Mouse (Mus musculus): Measurements from ENCODE around the gene Clybl. TPM values are rescaled to one million over a fixed set of nuclear protein-coding genes. Genes with fewer than 3 reads are reported as not detected.

Clybl gene
- polyA plus RNA-seq, 1 experiment from 2014 or later = 25.8 TPM

DNA sequence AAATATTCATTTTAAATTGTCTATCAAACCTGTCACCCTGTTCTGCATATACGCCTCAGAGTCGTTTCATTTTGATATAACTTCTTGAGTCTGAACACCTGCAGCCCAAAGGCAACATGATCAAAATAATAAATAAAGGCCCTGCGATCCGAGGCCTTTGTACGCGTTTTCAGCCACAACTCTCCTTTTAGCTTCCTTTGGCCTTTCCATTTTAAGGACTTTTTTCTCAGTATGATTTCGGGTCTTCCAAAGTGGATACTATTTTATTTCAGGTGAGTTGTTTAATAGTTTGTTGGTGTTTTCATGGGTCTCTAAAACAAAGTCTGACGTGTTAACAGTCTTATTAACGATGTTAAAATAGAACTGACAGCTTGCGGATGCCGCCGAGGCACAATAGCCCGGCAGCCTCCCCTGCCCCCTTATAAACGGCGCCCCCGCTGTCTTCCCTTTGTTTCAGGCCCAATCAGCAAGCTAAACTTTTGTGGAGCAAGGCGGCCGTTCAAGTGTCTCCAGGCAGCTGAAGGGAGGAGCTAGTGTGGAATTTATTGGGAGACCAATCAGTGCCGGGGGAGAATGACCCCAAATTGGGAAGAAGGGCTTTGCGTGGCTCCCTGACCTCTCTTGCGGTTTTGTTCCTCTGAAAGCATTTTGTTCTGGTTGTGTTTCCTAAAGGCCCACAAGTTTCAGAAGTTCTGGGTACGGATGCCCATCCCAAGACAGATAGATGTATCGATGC lies 47.5 kb downstream of the Clybl start:
- no peaks in the 10 kb centered on the region for H3K36me3 ChIP-seq (ENCODE audit: control insufficient read depth, insufficient read depth, low read length)
- no peak overlapping the region for H3K4me3 ChIP-seq (replicated peaks; ENCODE audit: low read length)
- H3K4me2 ChIP-seq (ENCODE audit: low read depth, low read length) = no peak overlapping the region
- no peak for ATAC-seq (ENCODE audit: insufficient read depth, low FRiP score)
- no peak overlapping the region for H3K9ac ChIP-seq (ENCODE audit: low read length)
- no peaks in the 10 kb centered on the region for H3K9me3 ChIP-seq (replicated peaks; ENCODE audit: control insufficient read depth, low read length)
- 37% methylated on average over 23 of the region's 23 CpGs for WGBS
- H3K27ac ChIP-seq (ENCODE audit: low read length) = no peak overlapping the region
- no peaks in the 10 kb centered on the region for H3K4me1 ChIP-seq (ENCODE audit: control insufficient read depth, insufficient read depth, low read length)
- peaks cover 30% of the 10 kb centered on the region for H3K27me3 ChIP-seq (ENCODE audit: control insufficient read depth, insufficient read depth, low read length)

DNA sequence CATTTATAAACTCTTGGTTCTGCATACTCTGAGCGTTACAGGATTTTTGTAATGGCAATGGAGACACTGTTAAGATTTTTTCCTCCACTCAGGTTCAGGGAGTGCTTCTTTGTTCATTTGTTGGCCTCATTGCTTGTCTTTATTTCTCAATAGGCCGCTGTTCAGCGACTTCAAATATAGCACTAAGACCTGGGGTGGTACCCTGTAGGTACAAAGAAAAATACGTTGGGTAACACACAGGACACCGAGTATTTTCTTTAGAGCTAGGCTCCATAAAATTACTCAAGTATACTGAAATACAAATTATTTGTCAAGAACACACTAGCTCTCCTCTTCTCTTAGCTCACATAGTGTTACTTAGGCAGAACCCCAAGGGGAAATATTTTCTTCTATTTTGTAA lies 48.5 kb downstream of the Clybl start:
- H3K27me3 ChIP-seq (ENCODE audit: control insufficient read depth, insufficient read depth, low read length) = peaks cover 25% of the 10 kb centered on the region
- H3K4me1 ChIP-seq (ENCODE audit: control insufficient read depth, insufficient read depth, low read length) = no peaks in the 10 kb centered on the region
- no peak overlapping the region for H3K4me3 ChIP-seq (replicated peaks; ENCODE audit: low read length)
- ATAC-seq (ENCODE audit: insufficient read depth, low FRiP score) = no peak
- no peak overlapping the region for H3K9ac ChIP-seq (ENCODE audit: low read length)
- WGBS = 87% methylated on average over 5 of the region's 5 CpGs
- H3K27ac ChIP-seq (ENCODE audit: low read length) = no peak overlapping the region
- no peak overlapping the region for H3K4me2 ChIP-seq (ENCODE audit: low read depth, low read length)
- H3K36me3 ChIP-seq (ENCODE audit: control insufficient read depth, insufficient read depth, low read length) = no peaks in the 10 kb centered on the region
- no peaks in the 10 kb centered on the region for H3K9me3 ChIP-seq (replicated peaks; ENCODE audit: control insufficient read depth, low read length)

DNA sequence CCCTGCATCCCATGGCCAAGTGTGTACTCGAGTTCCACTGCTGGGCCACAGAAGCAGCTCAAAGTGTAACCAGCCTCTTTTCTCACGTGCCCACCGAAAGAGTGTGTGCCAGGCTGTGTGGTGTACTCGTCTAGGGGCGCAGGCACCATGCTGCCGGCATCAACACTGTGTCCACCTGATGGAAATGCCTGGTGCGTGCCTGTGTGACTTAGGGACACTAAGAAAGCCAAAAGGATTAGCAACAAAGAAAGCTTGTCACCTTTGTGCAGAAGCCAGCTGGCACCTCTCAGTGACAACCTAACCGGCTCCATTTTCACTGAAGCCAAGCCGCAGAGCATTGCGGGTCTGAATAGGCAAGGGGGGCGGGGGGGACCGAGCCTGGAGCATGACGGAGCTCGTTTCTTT lies 49.1 kb downstream of the Clybl start:
- ATAC-seq (ENCODE audit: insufficient read depth, low FRiP score) = no peak
- H3K27me3 ChIP-seq (ENCODE audit: control insufficient read depth, insufficient read depth, low read length) = peaks cover 22% of the 10 kb centered on the region
- no peaks in the 10 kb centered on the region for H3K36me3 ChIP-seq (ENCODE audit: control insufficient read depth, insufficient read depth, low read length)
- no peak overlapping the region for H3K27ac ChIP-seq (ENCODE audit: low read length)
- H3K4me3 ChIP-seq (replicated peaks; ENCODE audit: low read length) = no peak overlapping the region
- H3K9ac ChIP-seq (ENCODE audit: low read length) = no peak overlapping the region
- no peaks in the 10 kb centered on the region for H3K9me3 ChIP-seq (replicated peaks; ENCODE audit: control insufficient read depth, low read length)
- 57% methylated on average over 14 of the region's 14 CpGs for WGBS
- H3K4me2 ChIP-seq (ENCODE audit: low read depth, low read length) = no peak overlapping the region
- H3K4me1 ChIP-seq (ENCODE audit: control insufficient read depth, insufficient read depth, low read length) = no peaks in the 10 kb centered on the region

DNA sequence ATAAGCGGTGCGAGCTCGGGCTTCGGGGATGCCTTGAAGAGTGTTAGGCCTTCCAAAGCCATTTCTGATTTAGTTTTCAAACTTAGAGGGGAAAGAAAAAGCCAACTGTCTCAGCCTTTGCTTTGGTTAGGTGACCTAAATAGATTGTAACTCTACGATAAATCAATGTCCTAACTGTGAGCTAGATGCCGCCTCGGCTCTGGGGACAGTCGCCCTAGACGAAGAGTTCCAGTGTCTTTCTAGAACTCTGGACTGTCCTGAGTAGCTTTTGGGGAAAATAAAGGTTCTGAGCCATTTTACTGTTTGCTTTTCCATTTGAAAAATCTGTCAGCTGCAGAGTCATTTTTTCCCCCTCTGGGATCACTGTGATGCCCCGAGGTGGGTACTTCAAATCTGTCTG lies 49.6 kb downstream of the Clybl start:
- no peak overlapping the region for H3K4me2 ChIP-seq (ENCODE audit: low read depth, low read length)
- no peaks in the 10 kb centered on the region for H3K9me3 ChIP-seq (replicated peaks; ENCODE audit: control insufficient read depth, low read length)
- peaks cover 20% of the 10 kb centered on the region for H3K27me3 ChIP-seq (ENCODE audit: control insufficient read depth, insufficient read depth, low read length)
- H3K9ac ChIP-seq (ENCODE audit: low read length) = no peak overlapping the region
- no peaks in the 10 kb centered on the region for H3K36me3 ChIP-seq (ENCODE audit: control insufficient read depth, insufficient read depth, low read length)
- H3K4me3 ChIP-seq (replicated peaks; ENCODE audit: low read length) = no peak overlapping the region
- WGBS = 84% methylated on average over 10 of the region's 10 CpGs
- no peak for ATAC-seq (ENCODE audit: insufficient read depth, low FRiP score)
- no peaks in the 10 kb centered on the region for H3K4me1 ChIP-seq (ENCODE audit: control insufficient read depth, insufficient read depth, low read length)
- no peak overlapping the region for H3K27ac ChIP-seq (ENCODE audit: low read length)

DNA sequence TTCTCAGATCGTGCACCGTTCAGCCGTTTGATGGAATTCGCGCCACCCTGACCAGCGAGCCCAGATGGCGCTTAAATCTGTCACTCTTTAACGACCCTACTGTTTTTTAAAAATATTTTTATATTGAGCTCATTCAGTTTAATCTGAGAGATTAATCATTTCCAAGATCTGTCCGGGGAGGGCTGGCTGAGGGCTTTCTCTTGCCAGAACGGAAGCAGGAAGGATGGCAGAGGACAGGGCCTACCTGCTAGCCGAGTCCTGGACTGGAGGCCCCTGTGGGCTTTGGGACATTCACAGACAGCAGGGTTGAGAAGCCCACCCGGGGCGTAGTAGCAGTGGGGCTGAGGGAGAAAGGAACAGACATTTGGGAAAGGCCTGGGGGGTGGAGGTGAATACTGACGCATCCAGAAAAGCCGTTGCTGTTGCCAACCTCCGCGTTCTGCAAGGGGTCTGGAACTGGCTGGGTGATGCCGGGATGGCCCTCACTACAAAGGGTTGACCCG lies 51.8 kb downstream of the Clybl start:
- Histone ChIP-seq H3K4me2 (ENCODE audit: low read depth, low read length) (no peak overlapping the region), H3K9ac (ENCODE audit: low read length) (no peak overlapping the region), H3K9me3 (replicated peaks; ENCODE audit: control insufficient read depth, low read length) (no peaks in the 10 kb centered on the region), H3K27me3 (ENCODE audit: control insufficient read depth, insufficient read depth, low read length) (peaks cover 11% of the 10 kb centered on the region), H3K4me1 (ENCODE audit: control insufficient read depth, insufficient read depth, low read length) (no peaks in the 10 kb centered on the region), H3K4me3 (replicated peaks; ENCODE audit: low read length) (no peak overlapping the region), H3K36me3 (ENCODE audit: control insufficient read depth, insufficient read depth, low read length) (no peaks in the 10 kb centered on the region), H3K27ac (ENCODE audit: low read length) (no peak overlapping the region)
- 77% methylated on average over 19 of the region's 19 CpGs for WGBS
- ATAC-seq (ENCODE audit: insufficient read depth, low FRiP score) = no peak

DNA sequence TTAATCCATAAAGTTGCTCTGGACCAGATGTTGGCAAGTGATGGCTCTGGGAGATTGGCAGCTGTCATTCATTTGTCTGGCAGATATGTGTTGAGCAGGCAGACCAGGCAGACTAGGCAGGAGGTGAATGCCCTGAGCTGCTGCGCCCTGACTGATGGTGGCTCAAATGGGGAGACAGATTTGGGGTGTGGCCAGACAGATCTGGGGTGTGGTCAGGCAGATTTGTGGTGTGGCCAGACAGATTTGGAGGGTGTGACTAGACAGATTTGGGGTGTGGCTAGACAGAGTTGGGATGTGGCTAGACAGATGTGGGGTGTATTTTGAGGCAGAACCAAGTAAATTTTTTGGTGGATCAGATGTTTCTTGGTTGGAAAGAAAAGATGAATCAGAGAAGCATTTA lies 62.4 kb downstream of the Clybl start:
- WGBS = 79% methylated on average over 1 of the region's 1 CpGs

DNA sequence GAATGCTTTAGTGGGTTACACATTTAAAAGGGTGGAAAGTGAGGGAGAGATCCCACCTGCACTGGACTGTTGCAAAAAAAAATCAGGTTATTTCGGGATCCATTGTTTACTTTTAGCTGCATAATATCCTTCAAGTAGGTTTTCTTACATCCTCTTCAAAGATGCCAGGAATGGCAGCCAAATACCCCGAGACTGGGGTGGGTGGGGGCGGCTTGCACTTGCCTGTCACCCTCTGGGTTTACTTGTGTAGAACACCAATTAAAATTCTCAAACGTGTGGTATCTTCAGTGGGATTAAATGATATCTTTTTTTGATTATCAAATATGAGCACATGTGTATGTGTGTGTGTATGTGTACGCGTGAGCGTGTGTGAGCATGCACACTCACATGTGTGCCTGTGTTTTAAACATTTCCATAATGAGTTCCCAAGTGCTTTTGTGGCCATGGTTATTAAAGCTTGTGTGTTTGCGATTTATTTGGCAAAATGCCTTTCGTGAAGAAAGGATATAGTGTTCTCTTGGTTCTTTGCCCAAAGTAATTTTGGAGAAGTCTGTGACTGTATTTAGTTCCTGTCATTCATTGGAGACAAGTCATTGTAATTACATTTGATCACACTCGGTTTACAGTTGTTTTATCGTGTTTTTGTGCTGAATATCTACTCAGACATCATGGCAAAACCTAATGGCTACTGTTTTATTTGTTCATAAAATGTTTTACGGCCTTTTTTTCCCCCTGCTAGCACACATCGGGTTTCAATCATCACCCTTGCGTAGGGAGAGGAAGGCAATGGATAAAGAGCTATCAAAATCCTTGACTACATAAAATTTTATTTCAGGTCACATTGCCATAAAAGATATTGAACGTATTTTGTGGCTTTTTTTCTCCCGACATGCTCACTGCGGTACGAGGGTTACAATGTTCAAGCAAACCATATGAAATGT lies 65.7 kb downstream of the Clybl start:
- no peaks in the 10 kb centered on the region; the same call in 1 of the 2 replicates for H3K9me3 ChIP-seq (replicated peaks; ENCODE audit: control insufficient read depth, low read length)
- H3K4me2 ChIP-seq (ENCODE audit: low read depth, low read length) = no peak overlapping the region
- ATAC-seq (ENCODE audit: insufficient read depth, low FRiP score) = no peak
- H3K9ac ChIP-seq (ENCODE audit: low read length) = no peak overlapping the region
- 78% methylated on average over 18 of the region's 18 CpGs for WGBS
- H3K36me3 ChIP-seq (ENCODE audit: control insufficient read depth, insufficient read depth, low read length) = no peaks in the 10 kb centered on the region
- H3K4me3 ChIP-seq (replicated peaks; ENCODE audit: low read length) = no peak overlapping the region
- no peaks in the 10 kb centered on the region for H3K4me1 ChIP-seq (ENCODE audit: control insufficient read depth, insufficient read depth, low read length)
- H3K27ac ChIP-seq (ENCODE audit: low read length) = no peak overlapping the region
- H3K27me3 ChIP-seq (ENCODE audit: control insufficient read depth, insufficient read depth, low read length) = no peaks in the 10 kb centered on the region

More for the DNA sequence above, 62.4 kb downstream of the Clybl start:
- no peak overlapping the region for H3K9ac ChIP-seq (ENCODE audit: low read length)
- no peak overlapping the region for H3K27ac ChIP-seq (ENCODE audit: low read length)
- ATAC-seq (ENCODE audit: insufficient read depth, low FRiP score) = no peak
- no peak overlapping the region for H3K4me3 ChIP-seq (replicated peaks; ENCODE audit: low read length)
- H3K4me1 ChIP-seq (ENCODE audit: control insufficient read depth, insufficient read depth, low read length) = no peaks in the 10 kb centered on the region
- no peak overlapping the region for H3K4me2 ChIP-seq (ENCODE audit: low read depth, low read length)
- H3K36me3 ChIP-seq (ENCODE audit: control insufficient read depth, insufficient read depth, low read length) = no peaks in the 10 kb centered on the region
- no peaks in the 10 kb centered on the region for H3K9me3 ChIP-seq (replicated peaks; ENCODE audit: control insufficient read depth, low read length)
- no peaks in the 10 kb centered on the region for H3K27me3 ChIP-seq (ENCODE audit: control insufficient read depth, insufficient read depth, low read length)

DNA sequence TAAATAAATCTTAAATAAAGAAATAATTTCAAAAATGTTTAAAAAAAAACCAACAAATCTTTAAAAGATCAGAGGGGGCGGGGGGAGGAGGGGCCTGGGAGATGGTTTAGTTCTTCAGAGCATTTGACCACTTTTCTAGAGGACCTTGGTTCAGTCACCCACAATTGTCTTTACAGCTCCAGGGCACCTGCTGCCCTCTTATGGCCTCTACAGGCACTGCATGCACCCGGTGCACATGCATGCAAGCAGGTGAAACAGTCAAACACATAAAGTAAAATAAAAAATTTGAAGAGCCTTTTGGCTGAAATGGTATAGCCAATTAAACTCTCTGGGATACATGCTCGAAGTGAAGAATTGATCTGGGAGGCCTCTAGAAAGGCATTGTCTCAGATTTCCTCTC lies 67.6 kb downstream of the Clybl start:
- Histone ChIP-seq H3K27me3 (ENCODE audit: control insufficient read depth, insufficient read depth, low read length) (no peaks in the 10 kb centered on the region), H3K4me3 (replicated peaks; ENCODE audit: low read length) (no peak overlapping the region), H3K36me3 (ENCODE audit: control insufficient read depth, insufficient read depth, low read length) (no peaks in the 10 kb centered on the region), H3K9ac (ENCODE audit: low read length) (no peak overlapping the region), H3K4me2 (ENCODE audit: low read depth, low read length) (no peak overlapping the region), H3K27ac (ENCODE audit: low read length) (no peak overlapping the region), H3K9me3 (replicated peaks; ENCODE audit: control insufficient read depth, low read length) (no peaks in the 10 kb centered on the region; the same call in 1 of the 2 replicates), H3K4me1 (ENCODE audit: control insufficient read depth, insufficient read depth, low read length) (no peaks in the 10 kb centered on the region)
- 78% methylated on average over 3 of the region's 3 CpGs for WGBS
- ATAC-seq (ENCODE audit: insufficient read depth, low FRiP score) = no peak

DNA sequence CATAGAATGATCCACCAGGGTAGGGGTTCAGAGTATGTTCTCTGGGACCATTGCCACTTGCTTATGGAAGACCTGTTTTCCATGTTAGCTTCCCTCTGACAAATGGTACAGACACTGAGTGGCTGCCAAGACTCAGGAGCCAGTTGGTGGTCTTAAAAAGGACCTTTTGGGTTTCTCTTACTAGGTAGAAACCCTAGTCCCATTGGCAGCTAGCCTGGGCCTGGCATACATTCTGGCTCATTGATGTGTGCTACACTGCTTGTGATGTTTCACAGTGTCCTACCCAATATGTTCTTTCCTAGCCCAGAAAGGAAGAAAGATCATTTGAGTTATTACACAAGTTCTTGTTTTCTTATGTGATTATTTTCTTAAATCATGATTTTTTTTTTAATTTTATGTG lies 69.8 kb downstream of the Clybl start:
- Histone ChIP-seq H3K9me3 (replicated peaks; ENCODE audit: control insufficient read depth, low read length) (no peaks in the 10 kb centered on the region; the same call in 1 of the 2 replicates), H3K4me3 (replicated peaks; ENCODE audit: low read length) (no peak overlapping the region), H3K9ac (ENCODE audit: low read length) (no peak overlapping the region), H3K4me1 (ENCODE audit: control insufficient read depth, insufficient read depth, low read length) (no peaks in the 10 kb centered on the region), H3K4me2 (ENCODE audit: low read depth, low read length) (no peak overlapping the region), H3K27me3 (ENCODE audit: control insufficient read depth, insufficient read depth, low read length) (peaks cover 7% of the 10 kb centered on the region), H3K27ac (ENCODE audit: low read length) (no peak overlapping the region), H3K36me3 (ENCODE audit: control insufficient read depth, insufficient read depth, low read length) (no peaks in the 10 kb centered on the region)
- ATAC-seq (ENCODE audit: insufficient read depth, low FRiP score) = no peak

Measured in stomach, embryonic 16.5 days (tissue).